Mouse (Mus musculus) heart, adult 11 months (tissue): ENCODE measurements around the gene Triobp.
A peak's percentile ranks its signal among the peaks of the same experiment; 100 is the strongest.

Experiments used
- DNase-seq: peaks from one replicate; pipeline ENCODE4 v3.0.0; 2022

Triobp gene

DNA sequence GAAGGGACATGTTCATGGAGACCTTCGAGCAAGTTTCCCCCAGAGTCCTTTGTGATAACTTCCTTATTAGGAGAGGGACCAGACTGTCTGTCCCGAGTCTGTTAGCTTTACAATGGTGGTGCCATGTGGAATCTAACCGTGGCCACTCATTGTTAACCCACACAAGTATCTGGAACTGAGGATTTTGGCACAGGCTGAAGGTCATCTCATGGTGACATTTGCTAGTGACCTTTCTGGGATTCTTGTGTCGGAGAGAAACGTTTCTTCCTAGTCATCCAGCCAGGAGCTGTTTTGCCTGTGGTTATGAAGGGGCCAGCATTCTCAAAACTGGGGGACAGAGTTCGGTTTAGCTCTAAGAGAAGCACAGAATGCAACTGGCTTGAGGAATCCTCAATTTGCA lies 24.1 kb downstream of the Triobp start:
- DNase-seq: no peak

- DNase-seq: no peak
These were observed 26.4 kb downstream of the Triobp start for GRCm38 (mm10) chr15:78973950-78974349.

DNA sequence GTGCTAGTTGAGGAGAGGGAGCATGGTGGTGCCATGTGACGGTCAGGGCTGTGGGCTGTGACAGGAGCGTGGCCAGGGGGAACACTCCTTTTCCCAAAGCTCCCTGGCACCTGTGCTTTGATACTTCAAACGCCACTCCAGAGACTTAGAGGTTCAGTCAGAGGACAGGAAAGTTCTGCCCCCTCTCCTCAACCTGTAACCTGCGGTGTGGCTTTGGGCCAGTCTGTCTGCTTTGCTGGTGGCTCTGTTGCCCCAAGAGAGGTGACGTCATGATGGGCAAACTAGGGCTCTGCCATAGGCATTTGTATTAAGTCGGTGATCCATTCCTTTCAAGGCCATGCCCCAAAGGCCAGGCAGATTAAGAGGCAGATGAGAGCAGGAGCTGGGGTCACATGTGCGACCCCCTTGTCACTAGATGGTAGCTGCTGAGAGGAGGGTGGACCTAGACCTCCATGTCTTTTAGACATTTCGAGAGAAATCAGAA lies 30.2 kb downstream of the Triobp start:
- peak; percentile 92 for DNase-seq

GRCm38 (mm10) chr15:78978875-78979274 lies 31.4 kb downstream of the Triobp start:
- DNase-seq: peak; percentile 99

- peak; percentile 92 for DNase-seq
These were observed 32.6 kb downstream of the Triobp start for GRCm38 (mm10) chr15:78980084-78980483.

DNA sequence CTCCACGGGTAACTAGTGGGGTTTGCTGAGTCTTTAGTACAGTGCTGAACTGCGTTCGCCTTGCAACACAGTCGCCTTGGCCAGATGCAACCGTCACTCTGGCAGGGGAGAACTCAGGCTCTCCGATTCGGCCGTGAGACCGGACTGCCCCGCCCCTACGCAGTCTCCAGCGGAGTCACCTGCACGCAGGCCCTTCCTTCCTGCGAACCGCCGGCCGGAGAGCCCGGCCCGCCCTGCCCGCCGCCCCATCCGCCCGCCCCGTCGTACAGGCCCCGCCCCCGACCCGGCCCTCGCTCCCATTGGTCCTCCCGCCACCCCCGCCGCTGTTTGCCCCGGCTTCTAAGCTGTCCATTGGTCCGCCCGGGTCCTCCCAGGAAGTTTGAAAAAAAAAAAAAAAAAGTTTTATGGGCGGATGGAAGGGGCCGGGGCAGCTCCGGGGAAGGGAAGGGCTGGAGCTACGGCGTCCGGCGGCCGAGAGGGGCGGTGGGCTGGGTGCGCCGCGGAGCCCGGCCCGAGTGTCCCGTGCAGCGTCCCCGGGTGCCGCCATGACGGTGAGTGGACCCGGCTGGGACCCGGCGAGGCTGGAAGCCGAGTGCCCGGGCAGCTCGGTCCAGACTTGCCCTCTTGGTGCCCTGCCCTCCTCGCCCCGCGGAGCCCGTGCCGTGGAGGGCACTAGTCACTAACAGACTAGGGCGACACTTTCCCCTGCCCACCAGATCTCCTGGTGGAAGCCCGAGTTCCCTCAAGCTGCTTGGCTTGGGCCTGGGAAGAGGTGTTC lies 35.3 kb downstream of the Triobp start:
- peak; percentile 99 for DNase-seq

DNA sequence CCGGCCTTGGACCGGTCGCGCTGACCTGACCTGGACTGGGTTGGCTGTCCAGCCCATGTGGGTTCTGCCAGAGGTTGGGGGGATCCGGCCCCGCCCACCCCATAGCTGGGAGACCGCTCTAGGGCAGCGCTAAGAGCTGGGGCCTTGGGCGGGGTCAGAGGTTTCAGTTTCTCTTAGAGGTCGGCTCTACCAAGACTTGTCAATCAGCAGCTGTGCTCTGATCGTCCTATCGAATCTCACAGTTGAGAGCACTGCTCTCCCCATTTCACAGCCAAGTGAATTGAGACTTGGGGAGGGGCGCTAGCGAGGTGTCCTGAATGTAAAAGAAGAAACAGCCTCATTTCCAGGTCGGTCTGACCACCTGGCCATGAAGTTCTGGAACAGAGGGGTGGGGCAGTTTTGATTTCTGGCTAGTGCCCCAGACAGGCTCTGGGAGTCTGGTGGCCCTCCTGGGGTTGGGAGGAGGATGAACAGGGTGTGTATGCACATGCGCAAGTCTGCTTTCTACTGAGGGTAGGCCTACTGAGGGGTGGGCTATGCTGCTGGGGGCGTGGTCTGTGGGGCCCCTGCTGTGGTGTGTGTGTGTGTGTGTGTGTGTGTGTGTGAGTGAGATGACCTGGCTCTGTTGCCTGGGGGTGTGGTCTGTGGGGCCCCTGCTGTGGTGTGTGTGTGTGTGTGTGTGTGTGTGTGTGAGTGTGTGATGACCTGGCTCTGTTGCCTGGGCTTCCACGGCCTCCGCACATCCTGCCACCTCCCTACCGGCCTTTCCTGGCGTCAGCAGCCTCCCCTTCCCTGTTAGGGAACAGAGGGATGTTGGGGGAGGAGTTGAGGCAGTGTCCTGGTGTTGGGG lies 36.1 kb downstream of the Triobp start:
- peak; percentile 98 for DNase-seq

DNA sequence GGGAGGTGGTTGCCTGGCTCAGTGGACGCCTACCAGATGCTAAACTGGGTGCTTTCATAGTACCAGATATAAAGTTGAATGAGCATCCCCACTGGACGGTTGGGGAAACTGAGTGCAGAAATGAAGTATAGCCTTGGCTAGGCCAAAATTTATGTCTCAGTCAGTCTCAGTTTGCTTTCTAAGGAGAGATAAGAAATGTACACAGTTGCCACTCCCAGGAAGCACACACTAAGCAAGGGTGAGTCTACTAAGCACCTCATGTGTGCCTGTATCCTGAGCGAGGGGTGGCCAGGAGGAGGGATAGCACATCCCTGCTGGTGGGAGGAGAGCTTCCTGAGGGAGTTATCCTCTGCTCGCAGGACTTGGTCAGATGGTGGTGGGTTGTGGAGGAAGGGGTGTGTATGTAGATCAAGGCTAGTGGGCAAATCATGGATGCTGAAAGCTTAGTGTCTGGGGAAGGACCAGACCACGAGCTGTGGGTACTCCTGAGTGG lies 36.8 kb downstream of the Triobp start:
- DNase-seq: peak; percentile 95

GRCm38 (mm10) chr15:78986536-78987220 lies 39.2 kb downstream of the Triobp start:
- DNase-seq: no peak

GRCm38 (mm10) chr15:78988499-78988971 lies 41.0 kb downstream of the Triobp start:
- DNase-seq: peak; percentile 95

- DNase-seq: no peak
These were observed 41.9 kb downstream of the Triobp start for GRCm38 (mm10) chr15:78989152-78990092.

GRCm38 (mm10) chr15:78990093-78990463 lies 42.6 kb downstream of the Triobp start:
- no peak for DNase-seq

GRCm38 (mm10) chr15:78990970-78991525 lies 43.5 kb downstream of the Triobp start:
- DNase-seq: no peak

GRCm38 (mm10) chr15:78992235-78992634 lies 44.7 kb downstream of the Triobp start:
- no peak for DNase-seq

GRCm38 (mm10) chr15:78992925-78993324 lies 45.4 kb downstream of the Triobp start:
- peak; percentile 88 for DNase-seq

GRCm38 (mm10) chr15:78995916-78996315 lies 48.4 kb downstream of the Triobp start:
- no peak for DNase-seq

GRCm38 (mm10) chr15:78996663-78997062 lies 49.1 kb downstream of the Triobp start:
- peak; percentile 88 for DNase-seq

- no peak for DNase-seq
These were observed 50.8 kb downstream of the Triobp start for GRCm38 (mm10) chr15:78998348-78998747.

DNA sequence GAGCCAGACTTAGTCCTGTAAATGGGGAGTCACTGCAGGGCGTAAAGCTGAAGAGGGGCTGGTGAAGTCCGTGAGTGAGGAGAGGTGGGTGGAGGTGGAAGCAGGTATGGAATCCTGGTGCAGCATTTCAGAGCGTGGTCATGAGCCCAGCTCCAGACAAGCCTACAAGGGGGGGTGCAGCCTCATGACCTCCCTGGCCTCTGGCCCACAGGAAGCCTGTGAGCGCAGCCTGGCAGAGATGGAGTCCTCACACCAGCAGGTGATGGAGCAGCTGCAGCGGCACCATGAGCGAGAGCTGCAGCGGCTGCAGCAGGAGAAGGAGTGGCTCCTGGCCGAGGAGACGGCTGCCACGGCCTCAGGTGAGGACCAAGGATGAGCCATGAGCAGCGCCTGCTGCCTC lies 52.1 kb downstream of the Triobp start:
- DNase-seq: no peak

DNA sequence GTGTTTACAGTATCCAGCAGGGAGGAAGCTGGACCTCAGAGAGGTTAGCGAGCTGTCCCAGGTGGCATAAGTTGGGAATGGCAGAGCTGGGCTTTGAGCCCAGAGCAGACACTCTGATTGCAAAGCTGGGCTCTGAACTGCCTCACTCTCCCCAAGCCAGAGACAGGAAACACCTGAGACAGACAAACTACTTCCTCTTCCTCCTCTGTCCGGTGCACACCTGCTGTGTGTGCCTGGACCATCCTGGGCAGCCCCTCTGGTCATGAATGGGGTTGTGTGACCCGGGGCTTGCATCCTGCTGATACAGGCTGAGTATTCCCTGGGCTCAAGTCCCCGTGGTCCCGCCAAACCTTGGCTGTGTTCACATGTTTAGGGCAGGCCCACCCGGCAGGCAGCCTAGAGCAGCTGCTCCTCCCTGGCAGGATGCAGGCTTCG lies 52.9 kb downstream of the Triobp start:
- DNase-seq: peak; percentile 88

DNA sequence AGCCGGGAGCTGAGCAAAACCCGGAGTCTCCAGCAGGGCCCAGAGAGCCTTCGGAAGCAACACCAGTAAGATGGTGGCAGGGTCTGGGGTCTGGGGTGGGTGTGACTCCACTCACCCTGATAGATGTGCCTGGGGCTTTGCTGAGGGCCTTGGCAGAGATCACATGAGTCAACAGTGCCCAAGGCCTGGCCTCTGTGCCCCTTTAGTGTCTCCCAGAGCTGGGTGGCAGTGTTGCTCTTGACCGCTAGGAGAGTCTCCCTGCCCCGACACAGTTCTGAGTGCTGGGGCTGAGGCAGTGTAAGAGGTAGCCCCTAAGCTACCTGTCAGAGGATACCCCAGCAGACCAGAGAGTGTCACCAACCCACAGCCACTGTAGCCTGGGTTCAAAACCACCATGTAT lies 54.0 kb downstream of the Triobp start:
- peak; percentile 90 for DNase-seq
